Mouse (Mus musculus) megakaryocyte, embryonic 14.5 days (primary cell): ENCODE results near the gene Rpl37.

Experiments
- FLI1 ChIP-seq: IDR thresholded peaks from 2 replicates; pipeline ENCODE4 v1.6.1; 2012; ENCODE audit warnings: low read length, inconsistent platforms, mixed read lengths
- GATA1 ChIP-seq: IDR thresholded peaks from 3 replicates; pipeline ENCODE4 v1.6.1; 2012; ENCODE audit warnings: mixed read lengths, low read length, inconsistent platforms, borderline replicate concordance

GRCm38 (mm10) chr15:5107686-5108654 lies 8.5 kb upstream of the Rpl37 start, which contains the start of gene Card6:
- no peak for TF ChIP-seq GATA1
- no peak for TF ChIP-seq FLI1
